Mouse (Mus musculus) frontal cortex, postnatal 36 days (tissue): Measurements from ENCODE around the gene Snx32.

ENCODE experiments used
- DNase-seq, 2 experiments: peaks; one replicate each; pipeline ENCODE4 v3.0.0; 2022; ENCODE audit warnings: low spot score in 2 of 2

Gene Snx32

DNA sequence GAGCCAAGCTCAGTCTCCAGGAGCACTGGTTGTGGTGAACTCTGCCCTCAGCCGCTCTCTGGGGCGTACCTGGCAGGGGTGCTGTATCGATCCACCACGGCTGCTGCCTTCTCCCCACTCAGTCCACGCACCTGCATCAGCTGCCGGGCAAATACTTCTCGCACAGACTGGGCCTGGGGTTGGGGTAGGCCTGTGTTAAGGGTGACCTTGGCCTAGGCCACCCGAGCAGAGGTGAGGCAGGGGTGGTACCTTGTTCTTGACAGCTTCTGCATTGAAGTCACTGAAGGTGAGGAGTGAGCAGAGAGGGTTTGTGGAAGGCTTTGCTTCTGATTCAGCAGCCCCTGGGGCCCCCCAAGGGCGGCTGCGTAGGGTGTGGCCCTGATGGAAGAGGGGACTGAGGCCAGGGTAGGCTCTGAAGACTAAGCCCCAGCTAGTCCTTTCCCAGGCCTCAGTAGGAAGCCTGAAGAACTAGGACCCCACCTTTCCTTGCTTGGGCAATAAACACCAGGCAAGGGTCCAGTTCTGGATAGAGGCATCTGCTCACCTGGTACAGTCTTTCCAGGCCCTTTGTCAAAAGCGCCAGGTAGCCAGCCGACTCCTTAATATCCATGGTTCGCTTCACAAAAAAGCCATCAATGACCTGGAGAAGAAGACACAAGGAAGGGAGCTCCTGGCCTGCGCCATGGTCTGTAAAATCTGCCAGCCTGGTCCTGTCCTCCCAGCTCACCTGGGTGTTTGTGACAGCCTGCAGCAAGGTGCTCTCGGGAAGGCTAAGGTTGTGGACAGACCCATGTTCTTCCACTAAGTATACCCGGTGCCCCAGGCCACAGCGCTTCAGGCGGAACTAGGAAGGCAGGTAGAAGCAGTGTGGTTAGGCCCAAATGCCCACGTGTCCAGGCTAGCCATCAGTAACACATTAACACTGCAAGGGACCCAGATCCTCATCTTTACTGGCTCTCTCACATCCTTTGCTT, 26.7 kb downstream of the Snx32 start:
- no peak for DNase-seq

GRCm38 (mm10) chr19:5481398-5481797, 28.9 kb downstream of the Snx32 start:
- no peak for DNase-seq

- no peak for DNase-seq
Observed at GRCm38 (mm10) chr19:5480016-5480415, 30.3 kb downstream of the Snx32 start.

GRCm38 (mm10) chr19:5477668-5478300, 32.6 kb downstream of the Snx32 start:
- no peak for DNase-seq

DNA sequence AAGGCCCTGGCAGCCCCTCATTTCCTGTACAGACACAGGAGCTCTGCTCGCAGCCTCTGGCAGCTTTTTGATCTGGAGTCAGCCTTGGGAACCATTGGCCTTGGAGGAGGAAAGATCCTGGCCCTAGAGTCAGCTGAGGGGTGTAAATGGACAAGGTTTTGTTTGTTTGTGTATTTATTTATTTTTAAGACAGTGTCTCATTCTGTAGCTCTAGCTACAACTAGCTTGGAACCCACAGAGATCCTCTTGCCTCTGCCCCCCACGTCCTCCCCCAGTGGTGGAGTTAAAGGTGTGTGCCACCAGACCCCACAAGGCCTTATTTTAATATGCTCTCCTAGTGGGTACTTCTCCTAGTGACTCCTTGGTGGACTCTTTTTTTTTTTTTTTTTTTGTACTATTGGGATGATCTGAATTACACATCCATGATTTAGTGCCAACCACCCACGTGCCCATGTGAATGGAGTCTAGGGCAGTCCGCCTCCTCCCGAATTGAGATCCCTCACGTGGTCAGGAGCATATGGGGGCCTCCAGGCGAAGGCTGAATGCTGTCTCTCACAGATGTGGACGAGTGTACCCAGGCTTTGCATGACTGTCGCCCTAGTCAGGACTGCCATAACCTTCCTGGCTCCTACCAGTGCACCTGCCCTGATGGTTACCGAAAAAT, 33.2 kb downstream of the Snx32 start:
- peak in 1 of 2 experiments; percentile 66 for DNase-seq

DNA sequence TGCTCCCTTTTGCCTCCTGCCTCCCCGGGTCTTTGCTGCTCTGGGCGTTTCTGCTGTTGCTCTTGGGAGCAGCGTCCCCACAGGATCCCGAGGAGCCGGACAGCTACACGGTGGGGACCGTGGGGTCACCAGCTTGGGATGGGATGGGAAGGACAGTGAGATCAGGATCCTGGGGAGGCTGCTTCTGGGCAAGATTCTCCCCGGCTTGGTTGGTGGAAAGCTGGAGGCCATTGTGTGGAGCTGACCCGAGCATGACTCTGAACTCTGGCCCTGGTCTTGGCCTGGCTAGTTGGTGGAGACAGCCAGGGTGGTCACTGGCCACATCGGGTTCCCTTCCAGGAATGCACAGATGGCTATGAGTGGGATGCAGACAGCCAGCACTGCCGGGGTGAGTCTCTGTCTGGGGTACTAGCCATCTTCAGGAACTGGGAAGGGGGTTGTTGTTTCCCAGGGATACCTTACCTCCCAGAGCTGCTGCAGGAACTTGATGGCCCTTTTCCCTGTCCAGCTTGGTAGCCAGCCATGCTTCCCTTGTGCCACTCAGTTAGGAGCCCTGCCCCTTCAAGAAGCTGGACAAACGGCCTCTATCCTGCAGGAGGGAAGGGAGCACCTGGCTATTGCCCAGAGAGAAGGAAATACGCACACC, 35.1 kb downstream of the Snx32 start:
- DNase-seq: no peak

DNA sequence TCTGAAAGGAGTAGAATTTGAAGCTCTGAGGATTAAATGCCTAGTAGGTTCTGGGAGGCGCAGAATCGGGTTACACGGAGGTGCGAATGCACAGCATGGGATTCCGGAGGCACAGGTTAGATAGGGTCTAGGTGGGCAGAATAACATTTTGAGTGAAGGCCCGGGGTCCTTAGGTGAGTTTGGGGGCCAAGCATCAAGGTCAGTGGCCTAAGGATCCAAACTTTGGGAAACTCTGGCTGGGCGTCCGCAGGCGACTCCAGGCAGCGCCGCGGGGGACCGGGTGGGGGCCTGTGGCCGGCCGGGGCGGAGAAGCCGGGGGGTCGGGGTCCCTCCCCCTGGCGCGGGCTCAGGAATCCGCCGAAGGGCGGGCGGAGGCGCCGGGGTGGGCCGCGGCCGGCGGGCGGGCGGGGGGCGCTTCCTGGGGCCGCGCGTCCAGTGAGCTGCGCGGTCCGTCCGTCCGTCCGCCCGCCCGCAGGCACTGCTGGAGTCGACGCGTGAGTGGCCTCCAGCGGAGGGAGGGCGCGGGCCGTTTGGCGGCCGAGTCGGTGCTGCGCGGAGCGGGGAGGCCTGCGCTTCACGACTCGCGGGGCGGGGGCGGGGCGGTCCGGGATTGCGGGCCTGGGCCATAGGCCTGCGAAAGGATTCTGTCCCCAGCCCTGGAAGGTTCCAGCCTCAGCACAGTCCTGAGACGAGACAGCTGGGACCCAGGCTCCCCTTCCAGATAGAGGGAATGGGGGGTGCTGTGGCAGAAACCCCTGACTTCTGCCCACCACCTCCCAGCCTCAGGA, 35.9 kb downstream of the Snx32 start:
- no peak for DNase-seq

DNA sequence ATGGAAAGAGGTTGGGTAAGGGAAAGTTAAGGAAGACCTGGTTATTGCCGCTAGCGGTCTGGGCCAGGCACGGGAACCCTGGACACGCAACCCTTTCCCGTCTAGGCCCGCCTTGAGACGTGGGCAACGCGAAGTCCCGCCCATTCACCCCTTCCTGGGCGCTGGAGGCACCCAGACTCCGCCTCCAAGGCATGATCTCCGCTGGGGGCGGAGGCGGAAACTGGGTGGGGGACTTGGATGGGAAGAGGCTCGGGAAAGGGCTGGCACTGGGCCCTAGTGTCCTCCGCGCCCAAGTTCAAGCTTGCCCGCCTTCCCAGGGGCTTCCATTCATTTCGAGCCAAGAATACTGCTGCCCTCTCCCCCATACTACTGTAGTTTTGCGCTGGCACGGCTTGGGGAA, 36.6 kb downstream of the Snx32 start, which contains the start of gene Efemp2:
TSS of gene Efemp2 (plus strand) at position 235 of the 400 bp plus-strand sequence.
- DNase-seq: peak; percentile 56 to 60

DNA sequence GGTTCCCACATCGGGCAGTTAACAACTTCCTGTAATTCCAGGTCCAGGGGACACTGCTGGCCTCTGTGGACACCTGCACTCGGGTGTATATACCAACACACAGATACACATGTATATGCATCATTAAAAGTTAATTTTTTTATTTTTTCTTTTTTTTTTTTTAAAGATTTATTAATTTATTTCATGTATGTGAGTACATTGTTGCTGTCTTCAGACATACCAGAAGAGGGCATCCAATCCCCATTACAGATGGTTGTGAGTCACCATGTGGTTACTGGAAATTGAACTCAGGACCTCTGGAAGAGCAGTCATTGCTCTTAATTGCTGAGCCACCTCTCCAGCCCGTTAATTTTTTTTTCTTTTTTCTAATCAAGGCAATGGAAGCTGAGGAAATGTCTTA, 37.5 kb downstream of the Snx32 start:
- DNase-seq: no peak

DNA sequence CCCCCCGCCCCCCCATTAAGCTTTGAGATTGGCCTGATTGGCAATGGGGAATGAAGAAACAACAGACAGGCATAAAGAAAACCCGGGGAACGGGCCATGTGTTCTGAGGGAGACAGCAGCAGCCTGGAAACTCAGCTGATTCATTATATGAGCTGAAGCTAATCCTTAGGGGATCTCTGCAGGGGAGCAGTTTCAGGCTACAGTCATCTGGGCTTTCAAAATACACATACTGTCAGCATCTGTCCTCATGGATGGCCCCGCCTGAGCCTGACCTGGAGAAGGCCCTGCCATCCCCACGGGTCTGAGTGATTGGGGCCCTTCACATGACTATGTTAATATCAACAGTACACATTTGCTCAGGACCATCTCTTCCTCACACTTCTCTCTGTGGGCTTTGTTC, 38.5 kb downstream of the Snx32 start:
- DNase-seq: no peak

DNA sequence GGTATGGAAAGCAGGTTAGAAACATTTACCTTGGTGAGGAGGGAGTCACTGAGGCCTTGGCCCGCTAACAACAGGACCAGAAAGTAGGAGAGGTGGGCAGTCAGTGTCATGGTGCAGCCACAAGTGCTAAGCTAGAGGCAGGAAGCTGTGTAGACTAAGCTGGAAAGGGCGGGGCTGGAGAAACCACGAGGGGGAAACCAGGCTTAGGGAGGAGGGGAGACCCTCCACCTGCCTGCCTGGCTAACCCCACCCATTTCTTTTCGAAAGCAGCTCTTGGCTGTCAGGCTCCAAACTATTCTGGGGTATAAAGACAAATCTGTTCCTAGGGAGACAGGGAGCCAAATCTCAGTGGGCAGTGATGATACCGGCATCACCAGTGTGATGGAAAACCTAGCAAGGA, 42.0 kb downstream of the Snx32 start, which contains the start of gene Ctsw:
TSS of gene Ctsw (minus strand) at position 134 of the 400 bp plus-strand sequence.
- DNase-seq: no peak

- DNase-seq: no peak
Observed at GRCm38 (mm10) chr19:5466916-5467500, 43.3 kb downstream of the Snx32 start.

GRCm38 (mm10) chr19:5465037-5465436, 45.3 kb downstream of the Snx32 start:
- no peak for DNase-seq

GRCm38 (mm10) chr19:5463791-5464562, 46.4 kb downstream of the Snx32 start:
- no peak for DNase-seq

GRCm38 (mm10) chr19:5463212-5463611, 47.1 kb downstream of the Snx32 start:
- no peak for DNase-seq

DNA sequence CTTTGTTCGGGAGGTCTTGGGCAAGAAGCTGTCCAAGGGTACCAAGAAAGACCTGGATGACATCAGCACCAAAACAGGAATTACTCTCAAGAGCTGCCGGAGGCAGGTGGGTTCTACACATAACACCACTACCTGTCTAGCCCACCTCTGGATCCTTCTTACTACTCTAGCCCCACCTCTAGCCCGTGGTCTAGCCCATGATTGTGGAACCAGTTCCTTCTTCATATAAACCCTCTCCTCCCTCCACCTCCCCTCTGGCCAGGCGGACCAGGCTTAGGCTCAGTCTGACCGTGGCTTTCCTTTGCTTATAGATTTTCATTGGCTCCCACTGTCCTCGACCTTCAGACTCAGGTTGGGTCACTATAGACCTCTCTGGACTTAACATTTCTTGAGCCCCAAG, 48.9 kb downstream of the Snx32 start:
- no peak for DNase-seq

DNA sequence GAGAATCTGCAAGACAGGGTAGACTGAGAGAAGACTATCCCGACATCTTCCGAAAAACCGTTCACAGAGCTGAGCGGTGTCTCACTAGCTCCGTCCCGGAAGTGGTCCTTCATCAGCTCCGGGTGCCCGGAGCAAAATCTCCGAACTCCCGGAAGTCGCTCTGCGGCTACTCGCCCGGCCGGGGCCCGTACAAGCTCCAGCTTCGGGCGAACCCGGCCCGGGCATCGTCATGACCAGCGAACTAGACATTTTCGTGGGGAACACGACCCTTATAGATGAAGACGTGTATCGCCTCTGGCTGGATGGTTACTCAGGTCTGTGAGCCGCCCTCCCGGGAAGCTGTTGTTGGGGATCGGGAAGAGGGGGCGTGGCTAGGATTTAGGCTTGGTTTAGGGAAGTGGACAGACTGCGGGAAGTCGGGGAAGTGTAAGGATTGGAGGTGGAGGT, 49.9 kb downstream of the Snx32 start, which contains the start of gene Fibp:
TSS of gene Fibp (plus strand) at position 151 of the 447 bp plus-strand sequence.
- DNase-seq: peak; percentile 85 to 92

DNA sequence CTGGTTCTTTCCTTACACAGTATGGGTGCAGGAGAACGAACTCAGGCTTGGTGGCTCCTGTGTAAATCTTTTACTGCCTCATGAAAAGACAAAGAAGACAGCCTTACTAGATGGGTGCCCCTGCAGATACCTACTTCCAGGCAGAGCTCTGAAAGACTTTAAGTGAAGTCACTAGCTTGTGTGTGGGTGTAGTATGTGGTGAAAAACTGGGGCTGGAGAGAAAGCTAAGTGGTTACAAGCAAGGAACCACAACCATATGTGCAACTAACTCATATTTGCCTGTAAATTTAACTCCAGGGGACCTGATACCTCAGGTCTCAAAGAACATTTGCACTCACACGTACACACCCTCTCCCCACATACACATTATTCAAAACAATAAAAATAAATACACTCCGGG, 50.4 kb downstream of the Snx32 start:
- no peak for DNase-seq

GRCm38 (mm10) chr19:5459019-5459418, 51.3 kb downstream of the Snx32 start:
- peak; percentile 60 to 65 for DNase-seq
